Mouse (Mus musculus): ENCODE measurements around the gene Mslnl.
"Not testable (repeated sequence)": the region's sequence is repeated elsewhere in the genome, so short reads cannot be mapped to it uniquely, and the experiment has no call there.

Mslnl gene

DNA sequence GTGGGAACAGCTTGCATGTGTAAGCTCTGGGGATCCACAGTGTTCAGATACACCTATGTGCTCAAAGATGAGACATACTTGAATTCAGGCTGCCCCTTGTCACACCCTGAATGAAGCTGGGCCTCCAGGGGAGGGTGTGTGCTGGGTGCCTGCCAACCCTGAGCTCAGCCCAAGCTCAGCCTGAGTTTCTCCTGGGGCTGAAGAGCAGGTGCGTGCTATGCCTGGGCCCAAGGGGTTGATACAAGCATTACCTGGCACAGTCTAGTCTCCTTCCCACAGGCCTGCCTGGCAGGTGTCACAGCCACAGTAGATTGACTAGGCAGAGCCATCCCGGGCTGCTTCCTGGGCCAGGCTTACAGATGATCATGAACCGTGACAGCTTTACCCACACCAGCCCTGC, at the start of gene Mslnl:
TSS of gene Mslnl (plus strand) at position 298 of the 400 bp plus-strand sequence.
- DNase-seq (ENCODE audit: low read depth, low spot score), result no peak

DNA sequence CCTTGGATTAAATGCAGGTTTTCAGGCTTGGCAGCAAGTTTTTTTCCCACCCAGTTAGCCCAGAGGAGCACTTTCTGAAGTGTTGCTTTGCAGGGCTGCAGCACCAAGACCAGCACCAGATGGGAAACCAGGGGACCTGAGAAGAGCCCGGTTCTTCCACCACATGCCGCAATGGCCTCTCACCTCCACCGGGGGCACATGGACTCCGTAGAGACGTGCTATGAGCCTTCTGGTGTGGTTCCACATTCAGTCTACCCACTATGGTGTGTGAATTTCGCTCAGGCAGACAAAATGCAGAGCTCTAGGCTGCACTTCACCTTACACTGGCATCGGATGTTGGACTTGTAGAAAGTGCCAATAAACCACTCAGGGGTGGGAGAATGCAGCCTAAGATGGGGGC, 49.5 kb upstream of the Mslnl start:
- no peak for DNase-seq (ENCODE audit: low read depth, low spot score)

DNA sequence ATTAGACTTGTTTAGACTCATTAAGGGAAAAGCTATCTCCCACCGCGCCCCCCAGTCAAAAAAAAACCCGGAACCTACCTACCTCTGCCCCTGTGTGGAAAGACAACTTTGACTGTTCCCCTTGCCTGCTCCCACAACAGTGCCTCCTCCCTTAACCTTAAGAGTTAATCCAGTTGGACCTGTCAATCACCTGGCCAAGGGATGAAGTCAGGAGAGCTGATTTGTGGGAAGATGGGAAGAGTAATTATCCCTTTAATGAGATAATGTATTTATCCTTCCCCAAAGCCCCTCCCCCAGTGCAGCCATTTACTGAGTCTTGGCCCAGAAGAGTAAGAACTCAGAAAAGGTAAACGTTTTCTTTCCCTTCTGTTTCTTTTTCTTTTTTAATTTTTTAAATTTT, 46.9 kb upstream of the Mslnl start:
- DNase-seq (ENCODE audit: low read depth, low spot score), result peak; percentile 48

DNA sequence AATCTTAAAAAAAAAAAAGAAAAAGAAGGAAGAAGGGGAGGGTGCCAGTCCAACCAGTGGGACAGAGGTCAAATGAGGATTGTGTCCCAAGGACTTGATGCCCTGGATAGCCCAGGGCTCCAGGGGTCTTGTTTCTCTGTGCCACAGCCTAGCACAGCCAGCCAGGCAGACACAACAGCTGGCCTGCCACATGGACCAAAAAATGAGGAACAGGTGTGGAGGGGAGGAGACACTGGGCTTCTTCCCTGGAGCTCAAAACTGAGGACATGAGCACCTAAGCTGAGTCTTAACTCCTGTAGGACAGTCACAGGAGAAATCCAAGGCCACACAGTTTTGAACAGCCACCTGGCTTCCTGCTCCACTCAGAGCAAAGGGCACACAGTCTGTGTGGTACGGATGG, 39.6 kb upstream of the Mslnl start:
- DNase-seq (ENCODE audit: low read depth, low spot score), result no peak

- DNase-seq (ENCODE audit: low read depth, low spot score), result peak; percentile 82
Measured at GRCm38 (mm10) chr17:25698446-25698845, 37.4 kb upstream of the Mslnl start.

DNA sequence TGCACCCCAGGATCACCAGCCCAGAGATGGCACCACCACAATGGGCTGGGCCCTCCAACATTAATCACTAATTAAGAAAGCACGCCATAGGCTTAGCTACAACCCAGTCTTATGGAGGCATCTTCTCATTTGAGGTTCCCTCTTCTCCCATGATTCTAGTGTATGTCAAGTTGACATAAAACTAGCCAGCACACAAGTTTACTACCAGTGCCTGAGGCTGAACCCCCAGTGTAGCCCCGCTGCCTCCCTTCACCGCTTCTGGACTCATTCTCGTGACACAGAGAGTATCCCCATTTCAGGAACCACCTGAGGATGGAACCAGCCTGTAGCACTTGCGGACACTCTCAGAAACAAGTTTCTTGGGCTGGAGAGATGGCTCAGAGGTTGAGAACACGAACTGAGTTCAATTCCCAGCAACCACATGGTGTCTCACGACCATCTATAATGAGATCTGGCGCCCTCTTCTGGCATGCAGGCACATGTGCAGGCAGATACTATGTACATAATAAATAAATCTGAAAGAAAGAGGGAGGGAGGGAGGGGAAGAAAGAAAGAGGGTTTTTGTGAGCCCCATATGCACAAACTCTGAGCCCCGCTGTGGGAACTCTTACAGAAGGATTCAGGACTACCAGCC, 34.9 kb upstream of the Mslnl start:
- no peak for DNase-seq (ENCODE audit: low read depth, low spot score)

- no peak for DNase-seq (ENCODE audit: low read depth, low spot score)
Measured at GRCm38 (mm10) chr17:25709994-25710393, 25.8 kb upstream of the Mslnl start.

DNA sequence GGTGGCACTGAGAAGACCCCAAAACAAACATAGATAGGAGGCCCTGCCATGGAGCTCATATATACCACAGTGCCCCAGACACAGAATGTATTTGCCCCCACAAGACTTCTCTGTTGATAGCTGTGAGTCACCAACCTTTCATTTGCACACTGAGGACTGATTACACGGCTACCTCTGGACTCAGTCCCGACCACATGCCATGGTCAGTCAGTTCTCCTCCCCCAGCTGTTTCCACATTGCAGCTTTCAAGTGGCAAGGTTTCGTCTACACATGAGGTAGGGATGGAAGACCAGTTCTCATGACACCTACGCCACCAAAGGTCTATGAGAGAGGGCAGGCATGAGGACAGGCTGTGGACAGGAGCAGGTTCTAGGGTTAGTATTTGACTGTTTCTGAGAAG, 24.7 kb upstream of the Mslnl start:
- no peak for DNase-seq (ENCODE audit: low read depth, low spot score)

GRCm38 (mm10) chr17:25715627-25716026, 20.2 kb upstream of the Mslnl start:
- no peak for DNase-seq (ENCODE audit: low read depth, low spot score)

DNA sequence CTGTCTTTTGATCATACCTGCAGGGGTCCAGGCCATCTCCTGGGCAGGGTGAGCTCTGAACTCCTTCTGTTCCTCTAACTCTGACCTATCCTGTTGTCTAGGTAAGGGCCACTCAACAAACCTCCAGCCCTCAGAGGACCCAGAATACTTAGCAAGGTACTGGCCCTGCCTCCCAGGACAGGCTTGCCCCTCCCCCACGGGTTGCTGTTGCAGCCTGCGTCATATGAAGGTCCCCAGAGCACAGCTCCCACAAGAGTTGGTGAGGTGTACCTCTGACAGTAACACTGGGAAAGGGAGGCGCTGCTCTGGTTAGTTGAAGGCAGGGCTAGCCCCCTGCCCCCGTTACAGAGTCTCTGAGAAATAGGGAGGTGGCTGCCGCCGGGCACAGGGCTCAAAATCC, 19.7 kb upstream of the Mslnl start:
- DNase-seq (ENCODE audit: low read depth, low spot score), result no peak

DNA sequence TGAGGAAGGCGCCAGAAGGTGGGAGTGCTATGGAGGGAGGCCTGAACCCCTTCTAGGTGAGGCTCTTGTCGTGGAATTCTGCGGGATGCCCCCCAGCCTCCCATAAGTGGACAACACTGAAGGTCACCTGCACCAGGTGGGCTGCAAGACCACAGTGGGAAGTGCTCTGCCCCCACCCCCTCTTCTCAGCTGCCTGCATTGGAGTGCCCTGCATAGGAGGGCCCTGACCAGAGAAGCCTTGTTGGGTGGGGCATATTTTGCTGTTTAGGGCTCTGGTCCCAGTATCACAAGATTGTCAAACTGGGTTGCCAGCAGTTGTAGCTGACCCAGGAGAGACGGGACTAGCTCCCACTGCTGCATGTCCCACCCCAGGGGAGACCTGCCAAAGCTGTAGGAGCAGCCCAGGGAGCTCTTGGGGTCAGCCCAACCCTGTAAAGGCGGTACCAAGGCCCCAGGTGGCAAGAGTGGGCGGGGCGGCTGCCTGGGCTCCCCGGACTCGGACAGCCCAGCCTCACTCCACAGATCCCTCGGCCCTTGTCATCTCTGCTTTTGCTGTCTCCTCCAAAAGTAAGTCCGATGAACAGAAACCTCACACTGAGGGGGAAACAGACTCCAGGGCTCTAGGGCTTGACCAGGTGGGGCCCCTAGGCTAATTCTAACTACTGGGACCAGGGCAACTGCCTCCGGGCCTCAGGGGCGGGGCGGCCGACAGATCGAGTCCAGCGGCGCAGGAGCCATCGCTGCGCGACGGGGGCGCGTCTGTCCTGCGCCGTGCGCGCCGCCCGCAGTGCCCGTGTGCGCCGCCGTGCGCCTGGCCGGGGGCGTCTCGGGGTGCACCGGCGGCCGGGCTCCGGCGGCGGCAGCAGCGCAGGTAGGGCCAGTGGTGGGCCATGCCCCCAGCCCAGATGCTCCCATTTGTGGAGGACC, 18.9 kb upstream of the Mslnl start, which contains the start of gene Gng13:
TSS of gene Gng13 (plus strand) at position 461 of the 927 bp plus-strand sequence.
- DNase-seq (ENCODE audit: low read depth, low spot score), result no peak

- no peak for DNase-seq (ENCODE audit: low read depth, low spot score)
Measured at GRCm38 (mm10) chr17:25717691-25718090, 18.2 kb upstream of the Mslnl start.

DNA sequence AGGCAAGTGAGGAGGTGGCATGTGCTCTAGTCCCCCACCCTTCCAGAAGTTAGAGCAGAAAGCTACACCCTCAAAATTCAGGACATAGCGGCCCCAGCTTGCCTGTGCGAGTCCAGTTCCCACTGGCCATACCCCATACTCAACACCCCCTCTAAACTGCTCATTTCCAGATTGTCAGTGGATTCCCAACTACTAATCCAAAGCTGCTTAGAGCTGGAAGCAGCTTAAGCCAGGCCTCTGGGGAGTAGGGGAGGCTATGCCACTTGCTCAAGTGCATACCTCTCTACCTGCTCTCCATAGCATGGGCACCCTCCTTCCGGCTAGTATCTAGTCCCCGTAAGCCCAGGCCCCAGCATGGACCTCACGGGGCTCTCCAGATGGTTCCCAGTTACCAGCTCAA, 14.4 kb upstream of the Mslnl start:
- peak; percentile 81 for DNase-seq (ENCODE audit: low read depth, low spot score)

- no peak for DNase-seq (ENCODE audit: low read depth, low spot score)
Measured at GRCm38 (mm10) chr17:25723470-25723869, 12.4 kb upstream of the Mslnl start.

- no peak for DNase-seq (ENCODE audit: low read depth, low spot score)
Measured at GRCm38 (mm10) chr17:25723919-25724318, 11.9 kb upstream of the Mslnl start.

DNA sequence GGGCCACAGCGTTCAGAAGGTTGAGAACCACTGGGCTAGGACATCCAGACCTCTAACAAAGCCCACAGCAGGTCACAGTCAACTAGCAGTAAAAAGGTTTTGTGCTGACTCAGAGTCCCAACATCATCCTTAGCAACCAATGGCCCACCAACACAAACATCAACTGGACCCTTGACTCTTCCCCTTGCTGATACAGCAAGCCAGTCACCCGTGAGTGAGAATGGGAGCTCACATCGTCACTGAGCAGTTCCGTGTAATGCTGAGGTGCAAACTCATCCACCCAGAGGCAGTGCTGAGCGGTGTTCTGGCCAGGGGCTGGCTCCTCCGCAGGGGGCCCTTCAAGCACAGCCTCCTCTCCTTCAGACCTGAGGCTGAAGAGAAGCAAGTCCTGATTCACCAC, 10.6 kb upstream of the Mslnl start:
- no peak for DNase-seq (ENCODE audit: low read depth, low spot score)

DNA sequence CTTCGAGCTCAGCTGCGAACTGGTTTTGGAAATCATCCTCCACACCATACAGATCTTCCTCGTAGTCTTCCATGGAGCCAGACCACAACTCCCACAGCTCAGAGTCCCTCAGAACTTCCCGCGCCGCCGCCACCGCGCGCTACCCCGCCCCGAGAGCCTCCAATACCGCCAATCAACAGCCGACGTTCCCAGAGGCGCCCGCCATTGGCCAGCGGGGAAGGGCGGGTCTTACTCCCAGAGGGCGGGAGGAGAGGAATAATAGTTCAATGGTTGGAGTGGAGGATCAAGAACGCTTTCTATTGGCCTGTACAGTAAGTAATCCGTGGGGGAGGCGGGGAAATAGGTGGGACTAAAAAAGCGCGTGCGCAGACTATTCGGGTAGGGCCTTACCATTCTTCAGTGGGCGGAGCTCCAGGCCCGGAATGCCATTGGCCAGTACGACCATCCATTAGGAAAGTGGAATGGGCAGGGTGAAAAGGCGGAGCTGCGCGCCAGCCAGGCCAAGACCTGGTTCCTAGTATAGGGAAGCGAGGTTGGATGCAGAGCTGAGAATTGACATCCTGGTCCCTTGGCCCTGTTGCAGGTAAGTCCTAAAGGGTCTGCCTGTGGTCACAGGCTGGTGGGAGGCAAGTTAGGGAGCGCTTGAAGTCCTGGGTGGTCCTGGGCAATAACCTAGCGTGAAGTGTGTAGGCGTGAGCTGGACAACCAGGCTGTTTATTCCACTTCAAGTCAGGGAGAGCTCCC, 8.4 kb upstream of the Mslnl start, which contains the start of the genes Chtf18 and Rpusd1:
TSS of gene Chtf18 (minus strand) at position 155 of the 744 bp plus-strand sequence.
TSS of gene Rpusd1 (plus strand) at position 406 of the 744 bp plus-strand sequence.
- DNase-seq (ENCODE audit: low read depth, low spot score), result peak; percentile 100

DNA sequence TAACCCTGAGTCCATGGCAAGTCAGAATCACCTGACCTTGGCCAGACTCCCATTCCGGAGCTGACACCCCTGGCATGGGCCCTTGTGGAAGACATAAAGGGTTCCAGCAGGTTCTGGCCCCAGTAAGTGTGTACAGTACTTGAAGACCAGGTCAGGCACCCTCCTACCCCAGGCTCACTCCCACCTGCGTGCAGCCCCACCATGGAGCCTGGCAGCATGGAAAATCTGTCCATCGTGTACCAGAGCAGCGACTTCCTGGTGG, 7.9 kb upstream of the Mslnl start:
- no peak for DNase-seq (ENCODE audit: low read depth, low spot score)

- DNase-seq (ENCODE audit: low read depth, low spot score), result peak; percentile 84
Measured at GRCm38 (mm10) chr17:25732082-25732481, 3.8 kb upstream of the Mslnl start.

- DNase-seq (ENCODE audit: low read depth, low spot score), result no peak
Measured at GRCm38 (mm10) chr17:25735246-25735645, 596 bp upstream of the Mslnl start.

DNA sequence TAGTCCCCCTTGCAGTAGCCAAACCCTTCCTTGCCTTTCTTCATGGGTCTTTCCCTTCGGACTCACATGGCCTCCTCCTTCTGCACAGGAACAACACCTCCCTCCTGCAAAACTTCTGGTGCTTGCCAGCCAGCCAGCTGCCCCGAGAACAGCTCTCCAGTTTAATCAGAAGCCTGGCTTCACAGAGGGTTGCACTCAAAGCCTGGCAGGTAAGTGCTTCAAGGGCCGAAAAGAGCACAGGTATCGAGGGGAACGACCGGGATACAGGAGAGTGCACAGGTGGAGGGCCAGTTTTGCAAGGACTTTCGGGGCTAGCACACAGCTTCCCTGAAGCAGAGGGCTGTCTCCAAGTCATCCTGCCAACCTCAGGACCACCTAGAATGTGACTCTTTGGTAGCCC, 3.0 kb downstream of the Mslnl start:
- DNase-seq (ENCODE audit: low read depth, low spot score), result no peak

GRCm38 (mm10) chr17:25741471-25741870, 5.6 kb downstream of the Mslnl start:
- DNase-seq (ENCODE audit: low read depth, low spot score), result not testable (repeated sequence)
